Mouse (Mus musculus): ENCODE data around the gene Ubac2. TPM values are rescaled to one million over a fixed set of nuclear protein-coding genes. Genes with fewer than 3 reads are reported as not detected.

Ubac2 gene
- total RNA-seq, 1 experiment from 2014 or later: 36.5 TPM

- peak; percentile 74 for ATAC-seq (replicated peaks; ENCODE audit: insufficient number of reproducible peaks, low FRiP score, low TSS enrichment, poor library complexity, severe bottlenecking)
Observed at GRCm38 (mm10) chr14:121938256-121939191, 60.1 kb downstream of the Ubac2 start.

GRCm38 (mm10) chr14:121939582-121939981, 61.2 kb downstream of the Ubac2 start:
- ATAC-seq (replicated peaks; ENCODE audit: insufficient number of reproducible peaks, low FRiP score, low TSS enrichment, poor library complexity, severe bottlenecking): no peak

- ATAC-seq (replicated peaks; ENCODE audit: insufficient number of reproducible peaks, low FRiP score, low TSS enrichment, poor library complexity, severe bottlenecking): no peak
Observed at GRCm38 (mm10) chr14:121946131-121946530, 67.7 kb downstream of the Ubac2 start.

- no peak for ATAC-seq (replicated peaks; ENCODE audit: insufficient number of reproducible peaks, low FRiP score, low TSS enrichment, poor library complexity, severe bottlenecking)
Observed at GRCm38 (mm10) chr14:121946728-121947127, 68.3 kb downstream of the Ubac2 start.

- ATAC-seq (replicated peaks; ENCODE audit: insufficient number of reproducible peaks, low FRiP score, low TSS enrichment, poor library complexity, severe bottlenecking): no peak
Observed at GRCm38 (mm10) chr14:121947201-121947760, 68.9 kb downstream of the Ubac2 start.

- no peak for ATAC-seq (replicated peaks; ENCODE audit: insufficient number of reproducible peaks, low FRiP score, low TSS enrichment, poor library complexity, severe bottlenecking)
Observed at GRCm38 (mm10) chr14:121947966-121948365, 69.5 kb downstream of the Ubac2 start.

- no peak for ATAC-seq (replicated peaks; ENCODE audit: insufficient number of reproducible peaks, low FRiP score, low TSS enrichment, poor library complexity, severe bottlenecking)
Observed at GRCm38 (mm10) chr14:121949436-121949835, 71.0 kb downstream of the Ubac2 start.

GRCm38 (mm10) chr14:121949897-121950296, 71.5 kb downstream of the Ubac2 start:
- ATAC-seq (replicated peaks; ENCODE audit: insufficient number of reproducible peaks, low FRiP score, low TSS enrichment, poor library complexity, severe bottlenecking): peak; percentile 44; the same call in 1 of the 2 replicates

- no peak for ATAC-seq (replicated peaks; ENCODE audit: insufficient number of reproducible peaks, low FRiP score, low TSS enrichment, poor library complexity, severe bottlenecking)
Observed at GRCm38 (mm10) chr14:121951399-121952045, 73.1 kb downstream of the Ubac2 start.

GRCm38 (mm10) chr14:121952046-121952400, 73.6 kb downstream of the Ubac2 start:
- ATAC-seq (replicated peaks; ENCODE audit: insufficient number of reproducible peaks, low FRiP score, low TSS enrichment, poor library complexity, severe bottlenecking): no peak

GRCm38 (mm10) chr14:121954129-121954528, 75.7 kb downstream of the Ubac2 start:
- no peak for ATAC-seq (replicated peaks; ENCODE audit: insufficient number of reproducible peaks, low FRiP score, low TSS enrichment, poor library complexity, severe bottlenecking)

- ATAC-seq (replicated peaks; ENCODE audit: insufficient number of reproducible peaks, low FRiP score, low TSS enrichment, poor library complexity, severe bottlenecking): 0 out of 2 replicates have a peak, but pooled peaks have one; percentile 30
Observed at GRCm38 (mm10) chr14:121954608-121955007, 76.2 kb downstream of the Ubac2 start.

- ATAC-seq (replicated peaks; ENCODE audit: insufficient number of reproducible peaks, low FRiP score, low TSS enrichment, poor library complexity, severe bottlenecking): no peak
Observed at GRCm38 (mm10) chr14:121955176-121955795, 76.9 kb downstream of the Ubac2 start.

- ATAC-seq (replicated peaks; ENCODE audit: insufficient number of reproducible peaks, low FRiP score, low TSS enrichment, poor library complexity, severe bottlenecking): no peak
Observed at GRCm38 (mm10) chr14:121956291-121956690, 77.9 kb downstream of the Ubac2 start.

- ATAC-seq (replicated peaks; ENCODE audit: insufficient number of reproducible peaks, low FRiP score, low TSS enrichment, poor library complexity, severe bottlenecking): no peak
Observed at GRCm38 (mm10) chr14:121957176-121957871, 78.9 kb downstream of the Ubac2 start.

GRCm38 (mm10) chr14:121958041-121958750, 79.8 kb downstream of the Ubac2 start:
- ATAC-seq (replicated peaks; ENCODE audit: insufficient number of reproducible peaks, low FRiP score, low TSS enrichment, poor library complexity, severe bottlenecking): no peak

- peak; percentile 8; the same call in 1 of the 2 replicates for ATAC-seq (replicated peaks; ENCODE audit: insufficient number of reproducible peaks, low FRiP score, low TSS enrichment, poor library complexity, severe bottlenecking)
Observed at GRCm38 (mm10) chr14:121958751-121959537, 80.5 kb downstream of the Ubac2 start.

Measured in monocyte, adult 5-6 weeks (primary cell).